Mouse (Mus musculus) kidney, postnatal 4 days (tissue): ENCODE data around the gene Card10.

Experiments used
- DNase-seq, 2 experiments: peaks; one replicate each; pipeline ENCODE4 v3.0.0; 2021; ENCODE audit warnings: mixed read lengths in 2 of 2

Gene Card10

DNA sequence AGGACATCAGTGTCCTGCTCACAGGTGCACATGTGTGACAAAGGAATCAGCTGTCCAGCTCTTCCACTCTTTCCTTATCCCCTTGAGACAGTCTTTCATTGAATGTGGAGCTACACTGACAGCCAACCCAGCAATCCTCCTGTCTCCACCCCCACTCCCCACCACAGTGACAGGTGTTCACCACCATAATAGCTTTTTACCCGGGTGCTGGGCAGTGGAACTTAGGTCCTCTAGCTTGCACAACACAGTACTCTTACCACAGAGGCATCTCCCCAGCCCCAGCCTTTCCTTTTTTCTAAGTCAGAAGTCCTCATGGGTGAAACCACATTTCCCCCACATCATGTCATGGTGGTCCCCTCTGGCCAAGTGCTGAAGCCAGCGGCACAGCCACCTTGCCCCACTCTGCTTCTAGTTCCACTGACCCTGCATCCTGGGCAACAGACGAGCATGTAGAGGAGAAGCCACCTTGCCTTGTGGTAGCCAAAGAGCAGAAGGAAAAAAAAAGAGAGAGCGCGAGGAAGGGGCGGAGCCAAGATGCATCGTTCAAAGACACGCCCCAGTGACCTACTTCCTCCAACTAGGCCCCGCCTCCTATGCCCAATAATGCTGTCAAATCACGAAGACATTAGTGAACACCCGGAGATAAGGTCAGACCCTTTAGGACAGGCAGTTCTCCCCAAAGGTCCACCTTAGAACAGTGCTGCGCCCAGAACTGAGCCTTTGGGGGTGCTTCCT is 72.4 kb downstream of the Card10 start:
- DNase-seq: no peak

DNA sequence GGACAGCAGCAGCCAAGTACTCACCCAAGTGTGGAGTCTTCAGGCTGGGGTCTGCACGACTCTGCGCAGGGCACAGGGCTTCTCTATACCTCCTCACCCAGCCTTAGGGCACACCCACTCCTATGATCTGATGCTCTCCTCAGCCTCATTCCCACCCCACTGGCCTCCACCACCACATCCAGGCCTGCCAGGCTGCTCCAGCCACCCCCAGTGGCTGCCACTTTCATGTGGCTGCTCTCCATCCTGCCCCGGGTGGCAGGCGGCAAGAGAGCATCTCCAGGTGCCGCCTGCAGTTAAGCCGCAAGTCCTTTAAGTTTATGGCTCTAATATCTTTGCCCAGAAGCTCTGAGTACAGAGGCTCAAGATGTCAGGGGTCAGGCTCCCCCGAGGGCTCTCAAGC is 76.1 kb downstream of the Card10 start:
- no peak for DNase-seq
